Mouse (Mus musculus) C2C12 (cell line): ENCODE data around the gene Copg1.

Experiments used
- CEBPB ChIP-seq: IDR thresholded peaks from one replicate; pipeline ENCODE4 v1.6.1; 2011; ENCODE audit warnings: low read depth, mild to moderate bottlenecking, control low read depth, moderate library complexity
- CTCF ChIP-seq: IDR thresholded peaks from one replicate; pipeline ENCODE4 v1.5.1; 2011; ENCODE audit not compliant: control insufficient read depth, insufficient read depth, insufficient read length
- MAX ChIP-seq: IDR thresholded peaks from one replicate; pipeline ENCODE4 v1.6.1; 2011; ENCODE audit warnings: mild to moderate bottlenecking, control low read depth
- MYOG ChIP-seq: IDR thresholded peaks from one replicate; pipeline ENCODE4 v1.6.1; 2011; ENCODE audit not compliant: control insufficient read depth, insufficient read length; ENCODE audit errors: extremely low read depth
- USF1 ChIP-seq: IDR thresholded peaks from one replicate; pipeline ENCODE4 v1.6.1; 2011; ENCODE audit warnings: low read depth, mild to moderate bottlenecking, control low read depth, moderate library complexity

DNA sequence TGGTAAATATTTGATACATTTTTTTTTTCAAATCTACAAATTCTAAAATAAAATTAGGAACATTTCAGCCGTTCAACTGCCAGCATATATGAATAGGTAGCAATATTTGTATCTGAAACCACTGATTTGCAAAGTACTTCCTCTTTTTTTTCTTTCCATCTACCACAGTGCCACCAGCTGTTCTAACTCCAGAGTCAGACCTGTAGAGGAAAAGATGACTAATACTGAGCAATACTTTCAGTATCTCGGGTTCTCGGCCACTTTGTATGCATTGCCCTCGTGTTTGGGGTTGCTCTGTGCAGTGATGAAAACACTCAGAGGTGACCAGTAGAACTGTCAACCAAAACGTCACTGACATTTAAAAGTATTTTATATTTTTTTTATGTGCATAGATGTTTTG, 28.3 kb downstream of the Copg1 start:
- TF ChIP-seq MAX (peak; percentile 78), CTCF (no peak), USF1 (no peak), MYOG (no peak), CEBPB (no peak)
